Mouse (Mus musculus) myocyte (in vitro differentiated cells): ENCODE data around the gene Gdpd5.

ENCODE experiments used
- CEBPB ChIP-seq: IDR thresholded peaks from 2 replicates; pipeline ENCODE4 v1.6.1; 2011; ENCODE audit warnings: mild to moderate bottlenecking, moderate library complexity; ENCODE audit not compliant: poor library complexity, insufficient read depth, severe bottlenecking
- E2F4 ChIP-seq: IDR thresholded peaks from one replicate; pipeline ENCODE4 v1.6.1; 2011; ENCODE audit warnings: mild to moderate bottlenecking, control low read depth, moderate library complexity; ENCODE audit not compliant: insufficient read depth
- MAX ChIP-seq: IDR thresholded peaks from one replicate; pipeline ENCODE4 v1.6.1; 2011; ENCODE audit warnings: low read depth, mild to moderate bottlenecking, control low read depth
- MYOG ChIP-seq, 3 experiments: IDR thresholded peaks; one replicate each; pipeline ENCODE4 v1.6.1; 2011; ENCODE audit warnings: control low read depth in 2 of 3, low read depth in 2 of 3, mild to moderate bottlenecking in 2 of 3; ENCODE audit not compliant: insufficient read length in 2 of 3, control insufficient read depth in 1 of 3, insufficient read depth in 1 of 3
- POLR2A ChIP-seq: IDR thresholded peaks from one replicate; pipeline ENCODE4 v1.6.1; 2011; ENCODE audit warnings: low read depth, mild to moderate bottlenecking, control low read depth, moderate library complexity; ENCODE audit not compliant: insufficient read length
- POLR2AphosphoS2 ChIP-seq: IDR thresholded peaks from one replicate; pipeline ENCODE4 v1.6.1; 2011; ENCODE audit warnings: low read depth, control low read depth; ENCODE audit not compliant: insufficient read length
- SRF ChIP-seq: IDR thresholded peaks from one replicate; pipeline ENCODE4 v1.6.1; 2011; ENCODE audit warnings: low read depth; ENCODE audit not compliant: control insufficient read depth, insufficient read length
- TCF12 ChIP-seq: IDR thresholded peaks from one replicate; pipeline ENCODE4 v1.6.1; 2011; ENCODE audit warnings: mild to moderate bottlenecking, control low read depth; ENCODE audit not compliant: poor library complexity, insufficient read depth, severe bottlenecking
- TCF3 ChIP-seq: IDR thresholded peaks from one replicate; pipeline ENCODE4 v1.6.1; 2011; ENCODE audit warnings: low read depth, control low read depth; ENCODE audit not compliant: insufficient read length
- USF1 ChIP-seq: IDR thresholded peaks from one replicate; pipeline ENCODE4 v1.6.1; 2011; ENCODE audit warnings: low read depth, mild to moderate bottlenecking, control low read depth, moderate library complexity

GRCm38 (mm10) chr7:99393711-99394325 is 12.6 kb downstream of the Gdpd5 start:
- TF ChIP-seq MAX (no peak), SRF (no peak), POLR2A (no peak), MYOG (IDR thresholded peaks at IDR 0.05; ENCODE audit: control insufficient read depth in 1 of 3, insufficient read depth in 1 of 3, insufficient read length in 2 of 3, low read depth in 2 of 3) (no peak), USF1 (no peak), POLR2AphosphoS2 (no peak), TCF3 (no peak), TCF12 (no peak), CEBPB (no peak), E2F4 (no peak)
